Mouse (Mus musculus) NIH3T3 (cell line): Measurements from ENCODE around the gene Nol7.
A peak's percentile ranks its signal among the peaks of the same experiment; 100 is the strongest.

ENCODE experiments used
- DNase-seq: peaks from one replicate; pipeline ENCODE4 v3.0.0-alpha.2; 2012; ENCODE audit warnings: low read depth

Gene Nol7

GRCm38 (mm10) chr13:43398297-43399080, at the start of gene Nol7:
Nol7 (plus strand) TSS chr13:43398390.
- DNase-seq: peak; percentile 95

- DNase-seq: no peak
Observed at GRCm38 (mm10) chr13:43349376-43349775, 48.8 kb upstream of the Nol7 start.

DNA sequence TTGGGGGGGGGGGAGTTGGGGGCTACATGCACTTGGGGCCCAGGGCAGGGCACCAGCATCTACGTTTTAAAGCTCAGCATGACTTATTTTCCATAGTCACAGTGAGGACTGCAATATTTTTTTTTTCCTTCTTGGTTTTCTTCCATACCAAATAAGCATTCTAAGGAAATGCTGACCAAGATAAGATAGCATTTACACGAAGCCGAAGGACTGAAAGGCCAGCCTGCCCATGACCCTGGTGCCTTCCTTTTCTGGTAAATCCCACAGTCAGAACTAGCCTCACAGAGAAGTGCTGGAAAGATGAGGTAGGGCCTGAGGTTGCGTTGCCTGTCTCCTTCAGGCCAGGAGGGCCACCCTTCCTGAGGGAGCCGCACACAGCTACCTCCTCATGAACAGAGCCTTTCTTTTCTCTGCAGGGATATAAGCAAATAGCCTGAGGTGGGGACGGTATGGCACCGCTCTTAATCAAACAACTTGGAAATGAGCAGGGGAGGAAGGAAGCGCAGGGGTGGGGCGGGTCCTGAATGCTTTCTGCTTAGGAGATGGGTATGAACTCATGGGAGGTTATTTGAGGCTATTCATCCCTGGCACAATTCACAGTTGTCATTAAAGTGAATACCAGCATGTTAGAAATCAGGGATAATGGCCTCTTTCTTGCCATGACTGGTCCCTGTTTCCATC, 47.6 kb upstream of the Nol7 start:
- DNase-seq: no peak

DNA sequence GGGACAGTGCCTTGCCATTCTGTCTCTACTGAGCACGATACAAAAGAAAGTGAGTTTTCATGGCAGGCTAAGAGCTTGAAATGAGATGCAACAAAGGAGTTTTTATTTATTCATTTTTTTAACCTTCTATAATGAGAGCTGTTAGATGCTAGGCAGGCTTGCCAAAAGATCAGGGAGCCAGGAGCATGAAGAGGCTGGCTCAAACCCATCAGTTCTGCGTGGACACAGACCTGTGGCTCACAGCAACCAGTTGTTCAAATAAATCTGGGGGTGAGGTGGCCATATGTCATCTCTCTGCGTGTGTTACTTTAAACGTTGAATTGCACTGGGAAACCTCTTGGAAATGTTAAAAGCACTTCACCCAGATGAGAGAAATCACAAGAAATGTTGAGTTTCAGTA, 44.8 kb upstream of the Nol7 start:
- no peak for DNase-seq

DNA sequence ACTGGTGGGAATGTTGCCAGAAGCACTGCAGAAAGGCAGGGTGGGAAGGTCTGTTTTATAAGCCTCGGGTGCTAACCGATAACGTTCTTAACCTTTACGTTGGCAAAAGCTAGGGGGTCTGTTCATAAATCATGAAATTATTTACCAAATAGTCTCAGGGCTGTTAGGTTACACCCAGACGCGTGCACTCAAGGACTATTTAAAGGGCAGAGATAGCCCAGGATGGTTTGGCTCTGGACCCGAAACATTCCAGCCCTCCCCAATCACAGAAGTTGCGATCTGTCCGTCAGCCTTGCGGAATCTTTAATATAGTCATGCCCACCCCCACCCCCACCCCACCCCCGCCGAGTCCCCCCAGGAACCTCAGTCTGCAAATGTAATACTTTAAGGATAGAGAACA, 43.8 kb upstream of the Nol7 start:
- peak; percentile 66 for DNase-seq

DNA sequence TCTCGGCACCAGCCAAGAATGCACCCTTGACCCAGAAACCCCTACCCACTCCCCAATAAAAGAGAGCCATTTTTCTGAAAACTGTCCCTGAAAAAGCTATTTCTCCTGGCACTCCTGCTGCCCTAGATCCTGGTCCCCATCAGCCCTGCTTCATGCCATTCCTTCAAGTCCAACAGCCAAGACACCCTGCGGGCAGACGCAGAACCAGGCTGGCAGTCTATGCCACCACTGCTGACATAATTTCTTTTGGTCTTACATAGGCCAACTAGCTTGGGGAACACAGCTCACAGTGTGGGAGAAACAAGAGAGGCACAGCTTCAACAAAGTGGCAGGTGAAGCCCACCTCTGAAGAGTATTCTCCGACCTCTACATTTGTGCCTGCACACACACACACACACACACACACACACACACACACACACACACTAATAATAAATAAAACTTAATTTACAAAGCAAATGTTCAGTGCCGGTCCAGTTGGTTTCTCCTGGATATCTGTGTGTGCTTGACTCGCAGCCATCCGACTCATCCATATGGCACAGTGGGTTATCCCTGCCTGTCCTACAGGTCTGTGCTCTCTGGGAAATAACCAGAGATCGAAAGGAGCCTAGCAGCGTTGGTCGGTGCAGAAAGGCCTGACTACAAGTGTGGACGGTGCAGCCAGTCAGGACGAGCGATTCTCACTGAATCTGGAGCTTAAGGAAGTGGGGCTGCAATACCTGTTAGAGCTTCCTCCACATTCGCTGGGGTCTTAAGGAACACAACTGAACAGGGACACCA, 41.7 kb upstream of the Nol7 start:
- DNase-seq: no peak

DNA sequence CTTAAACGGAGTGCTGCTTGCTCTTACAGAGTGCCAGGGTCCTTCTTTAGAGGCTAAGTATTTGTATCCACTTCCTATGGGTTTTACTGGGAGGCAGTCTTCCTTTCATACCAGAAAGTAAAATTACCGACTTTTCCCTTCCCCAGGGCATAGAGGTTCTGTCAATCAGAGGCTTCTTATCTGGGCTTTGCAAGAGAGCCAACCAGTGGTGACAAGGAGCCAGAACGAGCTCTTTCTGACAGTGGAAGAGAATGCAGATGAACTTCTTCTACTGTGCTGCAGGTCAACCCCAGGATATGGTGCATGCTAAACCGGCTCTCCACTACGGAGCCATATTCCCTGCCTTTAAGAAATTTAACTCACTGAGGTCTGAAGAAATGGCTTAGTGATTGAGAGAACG, 37.7 kb upstream of the Nol7 start:
- no peak for DNase-seq

DNA sequence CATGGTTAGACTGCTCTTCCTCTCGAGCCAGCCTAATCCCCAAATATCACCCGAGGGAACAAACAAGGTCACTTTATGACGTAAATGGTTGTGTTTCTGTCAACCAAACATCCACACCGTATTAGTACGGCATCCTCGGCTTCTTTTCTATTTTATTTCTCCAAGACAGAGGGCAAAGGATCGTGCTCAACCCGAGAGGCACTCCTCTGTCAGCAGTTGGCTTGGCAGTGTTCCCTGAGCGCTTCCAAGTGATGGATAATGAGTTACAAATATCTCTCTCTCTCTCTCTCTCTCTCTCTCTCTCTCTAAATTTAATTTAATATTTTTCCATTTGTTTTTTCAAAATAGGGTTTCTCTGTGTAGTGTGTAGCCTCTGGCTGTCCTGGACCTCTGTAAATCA, 35.8 kb upstream of the Nol7 start:
- DNase-seq: peak; percentile 19

DNA sequence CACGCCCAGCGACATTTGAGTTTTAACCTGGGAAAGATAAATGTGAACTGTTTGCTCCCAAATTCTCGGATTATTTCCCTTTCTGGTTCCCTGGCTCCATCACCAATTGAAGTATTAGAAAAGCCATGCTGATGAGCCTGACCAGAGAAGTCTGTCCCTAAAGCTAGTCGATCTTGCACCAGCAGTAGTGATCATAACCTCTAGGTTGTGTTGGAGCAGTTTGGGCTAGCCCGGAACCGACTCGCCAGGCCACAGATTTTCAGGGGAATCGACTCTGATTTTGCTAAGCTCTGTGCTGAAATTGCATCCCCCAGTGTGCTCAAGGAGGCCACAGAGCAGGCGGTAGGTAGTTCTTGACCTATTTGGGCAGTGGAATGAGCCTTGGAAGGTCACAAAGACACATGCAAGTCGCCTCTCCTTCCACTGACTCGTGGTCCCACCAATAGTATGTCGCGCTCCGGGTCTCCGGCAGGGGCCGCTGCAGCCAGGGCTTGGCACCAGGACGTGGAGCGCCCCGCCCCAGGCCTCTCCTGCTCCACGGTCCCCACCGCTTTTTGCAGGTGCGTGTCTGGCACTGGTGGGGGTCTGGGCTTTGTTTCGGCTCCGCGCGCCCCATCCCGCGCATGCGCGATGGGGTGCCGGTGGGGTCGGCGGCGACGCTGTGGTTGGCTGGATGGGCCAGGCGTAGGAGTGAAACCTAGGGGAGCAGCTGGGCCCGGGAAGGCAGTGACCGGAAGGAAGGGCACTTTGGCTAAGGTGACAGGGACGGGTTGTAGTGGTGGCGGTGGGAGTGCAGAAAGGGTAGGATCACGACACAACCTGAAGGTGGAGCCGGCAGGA, 33.0 kb upstream of the Nol7 start, which contains the start of gene Sirt5:
Sirt5 (plus strand) TSS at position 512 of the 840 bp plus-strand sequence.
- DNase-seq: peak; percentile 83

- no peak for DNase-seq
Observed at GRCm38 (mm10) chr13:43365825-43366184, 32.4 kb upstream of the Nol7 start.

DNA sequence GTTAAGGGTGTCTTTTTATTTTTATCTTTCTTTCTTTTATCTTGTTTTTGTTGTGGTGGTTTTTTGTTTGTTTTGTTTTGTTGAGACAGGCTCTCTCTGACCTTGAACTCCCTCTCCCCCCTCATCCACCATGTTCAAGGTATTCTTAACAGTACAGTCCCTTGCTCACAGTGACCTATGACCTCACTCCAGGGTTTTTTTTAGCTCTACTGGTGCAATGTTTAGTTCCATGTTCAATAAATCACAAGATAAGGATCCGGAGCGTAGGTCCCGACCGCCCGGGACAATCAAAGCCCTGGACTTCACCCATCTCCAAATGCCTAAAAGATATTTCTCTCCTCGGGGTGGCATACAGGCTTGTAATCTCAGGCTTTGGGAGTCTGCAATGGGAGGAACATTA, 28.1 kb upstream of the Nol7 start:
- DNase-seq: no peak

- DNase-seq: no peak
Observed at GRCm38 (mm10) chr13:43372892-43373291, 25.3 kb upstream of the Nol7 start.

DNA sequence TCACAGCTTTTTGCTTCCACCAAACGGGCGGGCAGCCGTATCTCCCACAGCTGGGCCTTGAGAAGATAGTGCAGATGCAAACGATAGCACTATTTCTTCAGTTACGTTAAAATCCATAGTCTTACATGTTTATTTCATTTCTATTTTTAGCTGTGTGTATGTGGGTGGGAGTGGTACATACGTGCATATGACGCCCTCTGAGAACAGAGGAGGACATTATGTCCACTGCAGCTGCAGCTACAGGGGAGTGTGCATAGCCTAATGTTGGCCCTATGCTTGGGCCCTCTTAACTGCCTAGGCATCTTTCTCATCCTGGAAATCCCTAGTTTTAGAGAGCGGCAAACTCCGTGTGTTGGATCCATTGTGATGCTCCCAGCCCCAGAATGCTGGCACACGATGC, 24.0 kb upstream of the Nol7 start:
- no peak for DNase-seq

GRCm38 (mm10) chr13:43374918-43375432, 23.2 kb upstream of the Nol7 start:
- DNase-seq: no peak

- DNase-seq: no peak
Observed at GRCm38 (mm10) chr13:43379989-43380388, 18.2 kb upstream of the Nol7 start.

DNA sequence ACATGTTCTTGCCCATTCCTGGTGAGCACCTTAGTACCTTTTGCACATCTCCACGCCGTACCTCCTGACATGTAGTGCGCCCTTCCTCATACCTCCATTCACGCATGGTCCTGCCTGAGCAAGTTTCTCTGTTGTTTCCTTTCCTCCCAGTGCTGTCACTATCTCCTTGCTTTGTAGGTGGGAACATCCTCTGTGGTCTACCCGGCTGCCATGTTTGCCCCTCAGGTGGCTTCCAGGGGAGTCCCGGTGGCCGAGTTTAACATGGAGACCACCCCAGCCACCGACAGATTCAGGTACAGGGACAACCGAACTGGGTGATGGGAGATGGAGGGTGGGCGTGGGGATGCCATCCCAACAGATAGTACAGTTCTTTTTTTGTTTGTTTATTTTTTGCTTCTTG, 12.9 kb upstream of the Nol7 start:
- no peak for DNase-seq

GRCm38 (mm10) chr13:43397700-43398296, 392 bp upstream of the Nol7 start:
- no peak for DNase-seq

DNA sequence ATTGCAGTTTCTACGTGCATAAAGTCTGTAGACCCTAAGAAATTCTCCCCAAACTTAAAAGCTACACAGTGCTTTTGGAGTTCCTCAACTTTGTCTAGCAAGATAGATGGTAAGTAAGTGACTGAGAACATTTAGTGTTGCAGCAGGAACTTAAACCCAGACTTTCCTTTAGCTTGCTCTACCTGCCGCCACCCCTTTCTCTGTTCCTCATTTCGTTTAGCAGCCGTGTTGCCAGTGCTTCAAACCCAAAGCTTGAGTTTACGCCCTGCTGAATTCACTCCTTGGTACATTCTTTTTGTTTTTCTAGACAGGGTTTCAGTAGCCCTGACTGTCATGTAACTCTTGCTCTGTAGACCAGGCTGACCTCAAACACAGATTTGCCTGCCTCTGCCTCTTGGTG, 1.4 kb downstream of the Nol7 start:
- no peak for DNase-seq

GRCm38 (mm10) chr13:43412311-43412710, 14.1 kb downstream of the Nol7 start:
- peak; percentile 46 for DNase-seq

- DNase-seq: no peak
Observed at GRCm38 (mm10) chr13:43413611-43414010, 15.4 kb downstream of the Nol7 start.

GRCm38 (mm10) chr13:43415249-43415648, 17.1 kb downstream of the Nol7 start:
- DNase-seq: no peak
